Mouse (Mus musculus) heart, adult 2 months (tissue): ENCODE data around the gene Dcaf11. TPM values are rescaled to one million over a fixed set of nuclear protein-coding genes. Genes with fewer than 3 reads are reported as not detected.

ENCODE experiments used
- DNase-seq, 2 experiments: peaks; one replicate each; pipeline ENCODE4 v3.0.0; 2021
- H3K27ac ChIP-seq: fragments of 200-600 bp; 2 replicates; pipeline ENCODE4 v1.8.1; 2022
- H3K27me3 ChIP-seq: fragments of 200-500 bp; 2 replicates; pipeline ENCODE4 v1.6.1; 2012; ENCODE audit warnings: mild to moderate bottlenecking, low read length, inconsistent platforms, mixed read lengths; ENCODE audit not compliant: control insufficient read depth, insufficient read depth
- H3K36me3 ChIP-seq: fragments of 200-500 bp; 2 replicates; pipeline ENCODE4 v1.6.1; 2012; ENCODE audit warnings: low read length, inconsistent platforms; ENCODE audit not compliant: control insufficient read depth, insufficient read depth
- H3K4me1 ChIP-seq: fragments of 200-500 bp; 2 replicates; pipeline ENCODE4 v1.6.1; 2011; ENCODE audit warnings: low read length; ENCODE audit not compliant: control insufficient read depth, insufficient read depth
- H3K4me3 ChIP-seq: fragments of 200-600 bp; 2 replicates; pipeline ENCODE4 v1.8.1; 2022
- H3K79me2 ChIP-seq: fragments of 200-500 bp; replicated peaks from 2 replicates; pipeline ENCODE4 v1.6.1; 2012; ENCODE audit warnings: mild to moderate bottlenecking, inconsistent platforms, low read length, moderate library complexity, mixed read lengths; ENCODE audit not compliant: control insufficient read depth, insufficient read depth
- H3K9ac ChIP-seq: fragments of 200-500 bp; 2 replicates; pipeline ENCODE4 v1.6.1; 2012; ENCODE audit warnings: low read depth, mild to moderate bottlenecking, control low read depth, inconsistent platforms, low read length, mixed read lengths
- CTCF ChIP-seq: fragments of 200-600 bp; IDR thresholded peaks from 2 replicates; pipeline ENCODE4 v1.8.1; 2022; ENCODE audit warnings: antibody characterized with exemption, mild to moderate bottlenecking, moderate library complexity
- EP300 ChIP-seq: fragments of 200-500 bp; IDR thresholded peaks from 2 replicates; pipeline ENCODE4 v1.6.1; 2011; ENCODE audit warnings: low read depth, low read length, control low read depth; ENCODE audit not compliant: insufficient read depth
- POLR2A ChIP-seq: fragments of 200-500 bp; IDR thresholded peaks from 2 replicates; pipeline ENCODE4 v1.6.1; 2011; ENCODE audit warnings: mild to moderate bottlenecking, low read depth, low read length, control low read depth; ENCODE audit not compliant: insufficient read depth
- WGBS: fragments of 180-500 bp; shearing (Covaris S2); methylation state at CpG from one replicate; pipeline ENCODE4 v1.1.7; 2018; 5-methylcytosine and 5-hydroxymethylcytosine counted together
- intact Hi-C: fragments of 180-260 bp; cut with DNase I; formaldehyde crosslinking; loops from one replicate; pipeline ENCODE4 v1.15.1; 2025
- polyA plus RNA-seq: library from polyadenylated mRNA; depleted of rRNA; stranded (reverse); fragments of >200 nt; gene quantifications from 2 replicates; pipeline ENCODE4 v1.2.3, GENCODE M21; 2012
- total RNA-seq, 2 experiments: library from RNA; stranded (reverse); gene quantifications; 2 replicates each; pipeline ENCODE4 v1.2.3; 2021

The Dcaf11 gene
- total and polyA plus RNA-seq, 3 experiments, result 136 to 160 (median 151) TPM

- H3K9ac ChIP-seq, result no peak overlapping the region
- 0 out of 2 replicates have a peak, but pooled peaks cover 1% of the 10 kb centered on the region for H3K4me1 ChIP-seq
- no peak overlapping the region for H3K4me3 ChIP-seq
- no peak for TF ChIP-seq CTCF
- TF ChIP-seq EP300, result no peak
- no peak for TF ChIP-seq POLR2A
- DNase-seq, result no peak
- H3K27ac ChIP-seq, result no peak overlapping the region
- 87% methylated on average over 3 of the region's 3 CpGs for WGBS
- no peaks in the 10 kb centered on the region for H3K79me2 ChIP-seq
- no peaks in the 10 kb centered on the region for H3K27me3 ChIP-seq
- intact Hi-C loops, result no loop called here
- H3K36me3 ChIP-seq, result no peaks in the 10 kb centered on the region
These were observed 7.7 kb downstream of the Dcaf11 start for GRCm38 (mm10) chr14:55567496-55567895.

GRCm38 (mm10) chr14:55570588-55570987 is 10.8 kb downstream of the Dcaf11 start:
- no peak overlapping the region for H3K4me3 ChIP-seq
- no peak overlapping the region for H3K9ac ChIP-seq
- H3K36me3 ChIP-seq, result no peaks in the 10 kb centered on the region
- H3K27ac ChIP-seq, result no peak overlapping the region
- intact Hi-C loops, result no loop called here
- H3K4me1 ChIP-seq, result 0 out of 2 replicates have a peak, but pooled peaks cover 1% of the 10 kb centered on the region
- DNase-seq, result no peak
- no peaks in the 10 kb centered on the region for H3K27me3 ChIP-seq
- no peak for TF ChIP-seq EP300
- TF ChIP-seq POLR2A, result no peak
- TF ChIP-seq CTCF, result no peak
- no peaks in the 10 kb centered on the region for H3K79me2 ChIP-seq
- WGBS, result 74% methylated on average over 2 of the region's 2 CpGs

- Histone ChIP-seq H3K4me1 (0 out of 2 replicates have a peak, but pooled peaks cover 1% of the 10 kb centered on the region), H3K4me3 (no peak overlapping the region), H3K27me3 (no peaks in the 10 kb centered on the region), H3K36me3 (no peaks in the 10 kb centered on the region), H3K79me2 (no peaks in the 10 kb centered on the region), H3K27ac (no peak overlapping the region), H3K9ac (no peak overlapping the region)
- TF ChIP-seq CTCF (no peak), POLR2A (no peak), EP300 (no peak)
- DNase-seq, result no peak
- intact Hi-C loops, result no loop called here
These were observed 12.0 kb downstream of the Dcaf11 start for GRCm38 (mm10) chr14:55571760-55572159.

- WGBS, result 40% methylated on average over 8 of the region's 8 CpGs
- intact Hi-C loops, result no loop called here
- Histone ChIP-seq H3K79me2 (0 out of 2 replicates have a peak, but pooled peaks cover 4% of the 10 kb centered on the region), H3K27me3 (no peaks in the 10 kb centered on the region), H3K27ac (peak within 1 kb of the TSS; percentile 92), H3K4me1 (peaks cover 4% of the 10 kb centered on the region; the same call in 1 of the 2 replicates), H3K4me3 (peak within 1 kb of the TSS; percentile 30), H3K36me3 (no peaks in the 10 kb centered on the region), H3K9ac (peak within 1 kb of the TSS; percentile 84)
- peak; percentile 60 to 78 for DNase-seq
- TF ChIP-seq CTCF (no peak), POLR2A (peak; percentile 85), EP300 (peak; percentile 90)
These were observed 15.5 kb downstream of the Dcaf11 start, which contains the start of gene Fitm1 for GRCm38 (mm10) chr14:55575302-55575701. Gene Fitm1, plus strand, starts transcription at chr14:55575617.

- WGBS, result 39% methylated on average over 13 of the region's 13 CpGs
- peak in 1 of 2 experiments; percentile 57 for DNase-seq
- no peak for TF ChIP-seq CTCF
- TF ChIP-seq EP300, result no peak
- TF ChIP-seq POLR2A, result 0 out of 2 replicates have a peak, but pooled peaks have one; percentile 39
- peak overlapping the region; percentile 84 for H3K9ac ChIP-seq
- H3K36me3 ChIP-seq, result no peaks in the 10 kb centered on the region
- H3K27ac ChIP-seq, result peak overlapping the region; percentile 92
- peak overlapping the region; percentile 30; the same call in 1 of the 2 replicates for H3K4me3 ChIP-seq
- peaks cover 3% of the 10 kb centered on the region; the same call in 1 of the 2 replicates for H3K4me1 ChIP-seq
- H3K27me3 ChIP-seq, result no peaks in the 10 kb centered on the region
- 0 out of 2 replicates have a peak, but pooled peaks cover 4% of the 10 kb centered on the region for H3K79me2 ChIP-seq
- intact Hi-C loops, result no loop called here
These were observed 15.9 kb downstream of the Dcaf11 start for GRCm38 (mm10) chr14:55575711-55576110.

GRCm38 (mm10) chr14:55576376-55576775 is 16.6 kb downstream of the Dcaf11 start:
- TF ChIP-seq EP300, result no peak
- Histone ChIP-seq H3K27ac (peak overlapping the region; percentile 92), H3K36me3 (no peaks in the 10 kb centered on the region), H3K4me1 (peaks cover 3% of the 10 kb centered on the region; the same call in 1 of the 2 replicates), H3K9ac (peak overlapping the region; percentile 68), H3K27me3 (no peaks in the 10 kb centered on the region), H3K79me2 (0 out of 2 replicates have a peak, but pooled peaks cover 4% of the 10 kb centered on the region), H3K4me3 (peak overlapping the region; percentile 25)
- DNase-seq, result peak in 1 of 2 experiments; percentile 45
- WGBS, result 59% methylated on average over 16 of the region's 16 CpGs
- intact Hi-C loops, result no loop called here
